Mouse (Mus musculus): ENCODE results near the gene Acsl1.

- no peak for TF ChIP-seq CTCF (IDR thresholded peaks at IDR 0.05; ENCODE audit: low read depth)
- TF ChIP-seq EP300 (IDR thresholded peaks at IDR 0.05; ENCODE audit: low read depth) = no peak
Observed at GRCm38 (mm10) chr8:46543191-46543590, 72.4 kb downstream of the Acsl1 start.

All from heart, postnatal 0 days (tissue).